ENCODE assay signal across 12 mouse cellular contexts in genomic region chr5:142769641-142770040, GRCm38 (mm10). TPM values are rescaled to one million over a fixed set of nuclear protein-coding genes. Genes with fewer than 3 reads are reported as not detected.
DNase-seq lines count a peak whose midpoint lies in the region; ATAC-seq and TF ChIP-seq lines count a peak whose summit lies in the region.
"Had no signal": no experiment of that assay in that cellular context is flagged by ENCODE, and none has a peak within 500 bp of the region (broad histone marks: within the 10 kb centered on the region; RNA-seq: fewer than 3 reads in every experiment).

No protein-coding gene starts in this region.

- no peak for TF ChIP-seq CTCF in kidney, adult 2 months (conservative IDR thresholded peaks at IDR 0.05; ENCODE audit: insufficient read depth, insufficient read length, low read depth, low read length)
- no peak for TF ChIP-seq CTCF in embryonic fibroblast, embryonic 13.5 days (IDR thresholded peaks at IDR 0.05; ENCODE audit: borderline replicate concordance, insufficient read depth, low read length)

- H3K4me2 ChIP-seq in midbrain, embryonic 14.5 days (ENCODE audit: low read length): no peak overlapping the region

- no peak overlapping the region for H3K27ac ChIP-seq in kidney, adult 2 months (ENCODE audit: insufficient read depth, low read depth, low read length)
- H3K27ac ChIP-seq in embryonic fibroblast, embryonic 13.5 days (ENCODE audit: insufficient read depth, low read length): peak overlapping the region; percentile 29
- peak overlapping the region; percentile 74; the same call in 1 of the 2 replicates for H3K27ac ChIP-seq in midbrain, embryonic 14.5 days (replicated peaks; ENCODE audit: low read depth, low read length)

- no peaks in the 10 kb centered on the region for H3K9me3 ChIP-seq in midbrain, embryonic 14.5 days (ENCODE audit: control insufficient read depth, low read length)

- 0 out of 2 replicates have a peak overlapping the region, but pooled peaks have one; percentile 12 for H3K9ac ChIP-seq in midbrain, embryonic 14.5 days (replicated peaks; ENCODE audit: low read length)

- no peak overlapping the region for H3K4me3 ChIP-seq in kidney, adult 2 months (ENCODE audit: insufficient read depth, low read depth, low read length)
- no peak overlapping the region for H3K4me3 ChIP-seq in embryonic fibroblast, embryonic 13.5 days (ENCODE audit: insufficient read depth, low read length)
- no peak overlapping the region for H3K4me3 ChIP-seq in midbrain, embryonic 14.5 days (replicated peaks; ENCODE audit: low read depth, low read length)
- H3K4me3 ChIP-seq: erythroblast, embryonic 14.5 days had no signal

- no peak for TF ChIP-seq POLR2A in kidney, adult 2 months (IDR thresholded peaks at IDR 0.05; ENCODE audit: low read depth, low read length)
- TF ChIP-seq POLR2A in embryonic fibroblast, embryonic 13.5 days (IDR thresholded peaks at IDR 0.05; ENCODE audit: low read depth, low read length): no peak

- no peaks in the 10 kb centered on the region for H3K27me3 ChIP-seq in kidney, adult 2 months (replicated peaks; ENCODE audit: control insufficient read depth, insufficient read depth, low read length)
- H3K27me3 ChIP-seq in midbrain, embryonic 14.5 days (ENCODE audit: control insufficient read depth, insufficient read depth, low read length): no peaks in the 10 kb centered on the region

- WGBS in kidney, adult 2 months: 42% methylated on average over 5 of the region's 5 CpGs
- 65% methylated on average over 5 of the region's 5 CpGs for WGBS in midbrain, embryonic 14.5 days

- peak; percentile 68 for DNase-seq in kidney, adult 2 months
- no peak for DNase-seq in kidney, postnatal 25 days
- peak; percentile 20 for DNase-seq in NIH3T3 (ENCODE audit: low read depth)
- no peak for DNase-seq in midbrain, embryonic 14.5 days
- no peak for DNase-seq in adrenal gland, postnatal 25 days
- no peak for DNase-seq in B cell, adult 2 months
- DNase-seq: adrenal gland, postnatal 14 days; cerebellum, adult 8-10 months; right cerebral cortex, postnatal 25 days; thymus, adult 2 months had no signal

- peaks cover 5% of the 10 kb centered on the region for H3K36me3 ChIP-seq in kidney, adult 2 months (ENCODE audit: control insufficient read depth, insufficient read depth, low read length)
- H3K36me3 ChIP-seq in midbrain, embryonic 14.5 days (ENCODE audit: control insufficient read depth, insufficient read depth, low read length): peaks cover 95% of the 10 kb centered on the region

- ATAC-seq in midbrain, embryonic 14.5 days (ENCODE audit: low FRiP score, low TSS enrichment): no peak

- peaks cover 3% of the 10 kb centered on the region; the same call in 1 of the 2 replicates for H3K4me1 ChIP-seq in kidney, adult 2 months (ENCODE audit: control insufficient read depth, insufficient read depth, low read length)
- peaks cover 16% of the 10 kb centered on the region for H3K4me1 ChIP-seq in embryonic fibroblast, embryonic 13.5 days (ENCODE audit: control insufficient read depth, insufficient read depth, low read length)
- H3K4me1 ChIP-seq in midbrain, embryonic 14.5 days (ENCODE audit: control insufficient read depth, insufficient read depth, low read length): peaks cover 14% of the 10 kb centered on the region

RNA-seq across cellular contexts. Expression of gene Tnrc18, which starts 47.8 kb away (rescaled TPM):
- polyA plus RNA-seq in kidney, adult 2 months (2012; rRNA removed): 32.1 and 40.8 TPM in 2 replicates
- 98.0 and 124 TPM in 2 replicates for polyA plus RNA-seq in embryonic fibroblast, embryonic 13.5 days (2011; ENCODE audit: insufficient read length, low read depth, missing spikeins)
- polyA plus RNA-seq in midbrain, embryonic 14.5 days (2014; fragmentation: Nextera tagmentation; extraction: Ambion mirVana): 37.7 and 47.4 TPM in 2 replicates
- total RNA-seq in adrenal gland, postnatal 25 days (2021): 114 and 123 TPM in 2 replicates

Comparison
In these comparisons a context has a peak if more than half of its experiments do, and no peak if none do; other contexts are left out.
1. DNase-seq: peak in kidney, adult 2 months (single experiment) and NIH3T3 (single experiment); none in kidney, postnatal 25 days (0 of 2), midbrain, embryonic 14.5 days (single experiment), adrenal gland, postnatal 25 days (single experiment) and B cell, adult 2 months (0 of 2).